Mouse (Mus musculus) myocyte (in vitro differentiated cells): ENCODE results near the gene Zfp740. TPM values are rescaled to one million over a fixed set of nuclear protein-coding genes. Genes with fewer than 3 reads are reported as not detected.
A peak's percentile ranks its signal among the peaks of the same experiment; 100 is the strongest.
"Not testable (repeated sequence)": the region's sequence is repeated elsewhere in the genome, so short reads cannot be mapped to it uniquely, and the experiment has no call there.

Experiments
- H3K27me3 ChIP-seq: one replicate; pipeline ENCODE4 v1.6.1; 2011; ENCODE audit not compliant: control insufficient read depth, insufficient read depth, insufficient read length
- H3K36me3 ChIP-seq: one replicate; pipeline ENCODE4 v1.6.1; 2011; ENCODE audit not compliant: control insufficient read depth, insufficient read depth
- H3K4me2 ChIP-seq: one replicate; pipeline ENCODE4 v1.6.1; 2011; ENCODE audit warnings: low read depth, control low read depth
- H3K4me3 ChIP-seq: one replicate; pipeline ENCODE4 v1.5.1; 2011; ENCODE audit warnings: mild to moderate bottlenecking, control low read depth, moderate library complexity
- H3K79me2 ChIP-seq: one replicate; pipeline ENCODE4 v1.6.1; 2011; ENCODE audit not compliant: control insufficient read depth, insufficient read depth
- H3ac ChIP-seq: one replicate; pipeline ENCODE4 v1.6.1; 2011; ENCODE audit not compliant: control insufficient read depth, insufficient read length
- CEBPB ChIP-seq: IDR thresholded peaks from 2 replicates; pipeline ENCODE4 v1.6.1; 2011; ENCODE audit warnings: mild to moderate bottlenecking, moderate library complexity; ENCODE audit not compliant: poor library complexity, insufficient read depth, severe bottlenecking
- E2F4 ChIP-seq: IDR thresholded peaks from one replicate; pipeline ENCODE4 v1.6.1; 2011; ENCODE audit warnings: mild to moderate bottlenecking, control low read depth, moderate library complexity; ENCODE audit not compliant: insufficient read depth
- MAX ChIP-seq: IDR thresholded peaks from one replicate; pipeline ENCODE4 v1.6.1; 2011; ENCODE audit warnings: low read depth, mild to moderate bottlenecking, control low read depth
- MYOD1 ChIP-seq, 3 experiments: IDR thresholded peaks; one replicate each; pipeline ENCODE4 v1.6.1; 2011; ENCODE audit warnings: control low read depth in 2 of 3, low read depth in 2 of 3, mild to moderate bottlenecking in 2 of 3, moderate library complexity in 1 of 3; ENCODE audit not compliant: insufficient read length in 2 of 3, control insufficient read depth in 1 of 3
- MYOG ChIP-seq, 3 experiments: IDR thresholded peaks; one replicate each; pipeline ENCODE4 v1.6.1; 2011; ENCODE audit warnings: control low read depth in 2 of 3, low read depth in 2 of 3, mild to moderate bottlenecking in 2 of 3; ENCODE audit not compliant: insufficient read length in 2 of 3, control insufficient read depth in 1 of 3, insufficient read depth in 1 of 3
- POLR2A ChIP-seq: IDR thresholded peaks from one replicate; pipeline ENCODE4 v1.6.1; 2011; ENCODE audit warnings: low read depth, mild to moderate bottlenecking, control low read depth, moderate library complexity; ENCODE audit not compliant: insufficient read length
- POLR2AphosphoS2 ChIP-seq: IDR thresholded peaks from one replicate; pipeline ENCODE4 v1.6.1; 2011; ENCODE audit warnings: low read depth, control low read depth; ENCODE audit not compliant: insufficient read length
- REST ChIP-seq: IDR thresholded peaks from one replicate; pipeline ENCODE4 v1.6.1; 2011; ENCODE audit warnings: mild to moderate bottlenecking, control low read depth, moderate library complexity; ENCODE audit not compliant: insufficient read depth, insufficient read length
- SRF ChIP-seq: IDR thresholded peaks from one replicate; pipeline ENCODE4 v1.6.1; 2011; ENCODE audit warnings: low read depth; ENCODE audit not compliant: control insufficient read depth, insufficient read length
- TCF12 ChIP-seq: IDR thresholded peaks from one replicate; pipeline ENCODE4 v1.6.1; 2011; ENCODE audit warnings: mild to moderate bottlenecking, control low read depth; ENCODE audit not compliant: poor library complexity, insufficient read depth, severe bottlenecking
- TCF3 ChIP-seq: IDR thresholded peaks from one replicate; pipeline ENCODE4 v1.6.1; 2011; ENCODE audit warnings: low read depth, control low read depth; ENCODE audit not compliant: insufficient read length
- USF1 ChIP-seq: IDR thresholded peaks from one replicate; pipeline ENCODE4 v1.6.1; 2011; ENCODE audit warnings: low read depth, mild to moderate bottlenecking, control low read depth, moderate library complexity
- polyA plus RNA-seq: library from polyadenylated mRNA; unstranded; fragments of >200 nt; fragmentation: generic; extraction: Trizol; gene quantifications from one replicate; pipeline ENCODE4 v1.2.1, GENCODE M21; 2012; ENCODE audit warnings: missing spikeins

Gene Zfp740
- 42.3 TPM for polyA plus RNA-seq

- peak; percentile 75; the same call in 1 of the 2 replicates for TF ChIP-seq CEBPB
- peak; percentile 44 for TF ChIP-seq TCF12
- peak in 2 of 3 experiments; percentile 83 to 91 for TF ChIP-seq MYOG (IDR thresholded peaks at IDR 0.05; ENCODE audit: control insufficient read depth in 1 of 3, insufficient read depth in 1 of 3, insufficient read length in 2 of 3, low read depth in 2 of 3)
- TF ChIP-seq MYOD1 (IDR thresholded peaks at IDR 0.05; ENCODE audit: control insufficient read depth in 1 of 3, insufficient read length in 2 of 3, low read depth in 2 of 3) = peak in 2 of 3 experiments; percentile 78 to 89
- no peak for TF ChIP-seq USF1
- TF ChIP-seq SRF = no peak
- TF ChIP-seq POLR2A = peak; percentile 55
- TF ChIP-seq POLR2AphosphoS2 = no peak
- no peak for TF ChIP-seq E2F4
- TF ChIP-seq REST = no peak
- TF ChIP-seq MAX = no peak
- peak; percentile 31 for TF ChIP-seq TCF3
- Histone ChIP-seq H3ac (peak within 1 kb of the TSS; percentile 73), H3K27me3 (no peaks in the 10 kb centered on the region), H3K79me2 (peaks cover 37% of the 10 kb centered on the region), H3K4me2 (peak within 1 kb of the TSS; percentile 87), H3K36me3 (peaks cover 29% of the 10 kb centered on the region), H3K4me3 (peak within 1 kb of the TSS; percentile 59)
These were observed at the start of gene Zfp740 for GRCm38 (mm10) chr15:102202971-102203834. Gene Zfp740 (plus strand): TSS chr15:102203249.

- H3ac ChIP-seq, H3K36me3 ChIP-seq, H3K27me3 ChIP-seq, H3K4me2 ChIP-seq, H3K79me2 ChIP-seq, H3K4me3 ChIP-seq: not testable (repeated sequence)
These were observed 48.0 kb upstream of the Zfp740 start for GRCm38 (mm10) chr15:102155006-102155405.

- H3K4me2 ChIP-seq = no peak overlapping the region
- no peaks in the 10 kb centered on the region for H3K79me2 ChIP-seq
- no peak overlapping the region for H3ac ChIP-seq
- no peaks in the 10 kb centered on the region for H3K36me3 ChIP-seq
- no peak for TF ChIP-seq REST
- TF ChIP-seq MAX = no peak
- TF ChIP-seq POLR2AphosphoS2 = no peak
- TF ChIP-seq TCF3 = no peak
- TF ChIP-seq POLR2A = no peak
- peak in 1 of 3 experiments; percentile 15 for TF ChIP-seq MYOG (IDR thresholded peaks at IDR 0.05; ENCODE audit: control insufficient read depth in 1 of 3, insufficient read depth in 1 of 3, insufficient read length in 2 of 3, low read depth in 2 of 3)
- no peak for TF ChIP-seq E2F4
- no peaks in the 10 kb centered on the region for H3K27me3 ChIP-seq
- H3K4me3 ChIP-seq = no peak overlapping the region
These were observed 46.2 kb upstream of the Zfp740 start for GRCm38 (mm10) chr15:102156836-102157235.

GRCm38 (mm10) chr15:102160415-102161060 is 42.5 kb upstream of the Zfp740 start:
- Histone ChIP-seq H3K4me2 (no peak overlapping the region), H3K79me2 (no peaks in the 10 kb centered on the region), H3ac (no peak overlapping the region), H3K4me3 (no peak overlapping the region), H3K27me3 (no peaks in the 10 kb centered on the region), H3K36me3 (no peaks in the 10 kb centered on the region)
- TF ChIP-seq REST (no peak), CEBPB (no peak), USF1 (no peak), TCF12 (no peak)

GRCm38 (mm10) chr15:102163900-102164693 is 39.0 kb upstream of the Zfp740 start:
- no peak overlapping the region for H3ac ChIP-seq
- no peak overlapping the region for H3K4me3 ChIP-seq
- no peaks in the 10 kb centered on the region for H3K36me3 ChIP-seq
- no peak overlapping the region for H3K4me2 ChIP-seq
- no peaks in the 10 kb centered on the region for H3K79me2 ChIP-seq
- no peak for TF ChIP-seq POLR2A
- TF ChIP-seq TCF3 = no peak
- peak in 1 of 3 experiments; percentile 26 for TF ChIP-seq MYOG (IDR thresholded peaks at IDR 0.05; ENCODE audit: control insufficient read depth in 1 of 3, insufficient read depth in 1 of 3, insufficient read length in 2 of 3, low read depth in 2 of 3)
- peak in 2 of 3 experiments; percentile 57 to 58 for TF ChIP-seq MYOD1 (IDR thresholded peaks at IDR 0.05; ENCODE audit: control insufficient read depth in 1 of 3, insufficient read length in 2 of 3, low read depth in 2 of 3)
- H3K27me3 ChIP-seq = no peaks in the 10 kb centered on the region
